Comparison of ENCODE assay signal across 8 mouse cellular contexts in genomic region chr11:97052219-97052646, GRCm38 (mm10). TPM values are rescaled to one million over a fixed set of nuclear protein-coding genes. Genes with fewer than 3 reads are reported as not detected.
DNase-seq lines count a peak whose midpoint lies in the region; ATAC-seq and TF ChIP-seq lines count a peak whose summit lies in the region.

No protein-coding gene starts in this region.

- H3K4me1 ChIP-seq in G1E (ENCODE audit: insufficient read depth, low read depth, low read length), result peaks cover 36% of the 10 kb centered on the region
- H3K4me1 ChIP-seq in hindbrain, embryonic 13.5 days (replicated peaks), result peaks cover 29% of the 10 kb centered on the region
- peaks cover 24% of the 10 kb centered on the region for H3K4me1 ChIP-seq in limb, embryonic 15.5 days
- H3K4me1 ChIP-seq in neural tube, embryonic 13.5 days (replicated peaks), result peaks cover 27% of the 10 kb centered on the region

- H3K9ac ChIP-seq in hindbrain, embryonic 13.5 days, result peak overlapping the region; percentile 91; the same call in 1 of the 2 replicates
- no peak overlapping the region; the same call in 1 of the 2 replicates for H3K9ac ChIP-seq in limb, embryonic 15.5 days
- 0 out of 2 replicates have a peak overlapping the region, but pooled peaks have one; percentile 12 for H3K9ac ChIP-seq in neural tube, embryonic 13.5 days

- H3K4me2 ChIP-seq in hindbrain, embryonic 13.5 days, result peak overlapping the region; percentile 98
- H3K4me2 ChIP-seq in limb, embryonic 15.5 days, result peak overlapping the region; percentile 89; the same call in 1 of the 2 replicates
- H3K4me2 ChIP-seq in neural tube, embryonic 13.5 days, result peak overlapping the region; percentile 98

- H3K36me3 ChIP-seq in G1E (replicated peaks), result peaks cover 74% of the 10 kb centered on the region
- H3K36me3 ChIP-seq in hindbrain, embryonic 13.5 days, result peaks cover 60% of the 10 kb centered on the region
- peaks cover 50% of the 10 kb centered on the region for H3K36me3 ChIP-seq in limb, embryonic 15.5 days
- peaks cover 61% of the 10 kb centered on the region for H3K36me3 ChIP-seq in neural tube, embryonic 13.5 days

- H3K27ac ChIP-seq in hindbrain, embryonic 13.5 days, result no peak overlapping the region
- H3K27ac ChIP-seq in limb, embryonic 15.5 days, result no peak overlapping the region
- no peak overlapping the region for H3K27ac ChIP-seq in neural tube, embryonic 13.5 days (replicated peaks)

- DNase-seq in heart, adult 11 months, result peak; percentile 91
- no peak for DNase-seq in heart, postnatal 36 days
- peak; percentile 79 for DNase-seq in G1E (ENCODE audit: low spot score)
- no peak for DNase-seq in left cerebral cortex, adult 11 months (ENCODE audit: low spot score)
- DNase-seq in testis, postnatal 14 days (ENCODE audit: low spot score), result no peak

- no peaks in the 10 kb centered on the region for H3K9me3 ChIP-seq in G1E (replicated peaks)
- H3K9me3 ChIP-seq in hindbrain, embryonic 13.5 days, result no peaks in the 10 kb centered on the region
- no peaks in the 10 kb centered on the region for H3K9me3 ChIP-seq in limb, embryonic 15.5 days
- no peaks in the 10 kb centered on the region for H3K9me3 ChIP-seq in neural tube, embryonic 13.5 days

- H3K4me3 ChIP-seq in G1E (ENCODE audit: low read depth, low read length), result peak overlapping the region; percentile 89
- no peak overlapping the region for H3K4me3 ChIP-seq in hindbrain, embryonic 13.5 days
- no peak overlapping the region for H3K4me3 ChIP-seq in limb, embryonic 15.5 days
- 0 out of 2 replicates have a peak overlapping the region, but pooled peaks have one; percentile 79 for H3K4me3 ChIP-seq in neural tube, embryonic 13.5 days

- intact Hi-C loops in heart, postnatal 36 days (cut with DNase I), result no loop called here

- no peaks in the 10 kb centered on the region for H3K27me3 ChIP-seq in G1E (ENCODE audit: insufficient read depth, low read length)
- no peaks in the 10 kb centered on the region for H3K27me3 ChIP-seq in hindbrain, embryonic 13.5 days
- H3K27me3 ChIP-seq in limb, embryonic 15.5 days, result no peaks in the 10 kb centered on the region
- H3K27me3 ChIP-seq in neural tube, embryonic 13.5 days, result no peaks in the 10 kb centered on the region

- peak; percentile 45 for ATAC-seq in G1E (ENCODE audit: extremely low read depth, insufficient number of reproducible peaks, low FRiP score, poor library complexity, severe bottlenecking)
- ATAC-seq in hindbrain, embryonic 13.5 days (ENCODE audit: low FRiP score), result no peak
- no peak for ATAC-seq in limb, embryonic 15.5 days (ENCODE audit: insufficient number of reproducible peaks, low FRiP score, low TSS enrichment, low read depth)
- no peak for ATAC-seq in neural tube, embryonic 13.5 days (ENCODE audit: low read depth)

- 43% methylated on average over 11 of the region's 11 CpGs for WGBS in hindbrain, embryonic 13.5 days
- 27% methylated on average over 11 of the region's 11 CpGs for WGBS in limb, embryonic 15.5 days
- WGBS in neural tube, embryonic 13.5 days, result 32% methylated on average over 11 of the region's 11 CpGs

- TF ChIP-seq CTCF in G1E (IDR thresholded peaks at IDR 0.05; ENCODE audit: low read depth, low read length), result no peak

RNA-seq across cellular contexts. Expression of gene Osbpl7, which starts 1.8 kb away (rescaled TPM):
- total RNA-seq in heart, postnatal 36 days (2021), result 1 to 10 TPM; 3.8 to 4.9 TPM
- total RNA-seq in G1E (2014; fragmentation: Nextera tagmentation) (15.7 and 40.7 TPM in 2 replicates), G1E (2017) (8.8 and 9.7 TPM in 2 replicates)
- polyA plus RNA-seq in G1E (2012), result 22.0 and 29.7 TPM in 2 replicates
- 9.6 and 10.7 TPM in 2 replicates for polyA plus RNA-seq in hindbrain, embryonic 13.5 days (2015; fragmentation: Nextera tagmentation; extraction: Ambion mirVana)
- polyA plus RNA-seq in limb, embryonic 15.5 days (2015; fragmentation: Nextera tagmentation; extraction: Ambion mirVana), result 8.9 and 9.9 TPM in 2 replicates
- 9.2 and 11.0 TPM in 2 replicates for polyA plus RNA-seq in neural tube, embryonic 13.5 days (2015; fragmentation: Nextera tagmentation; extraction: Ambion mirVana)

RNA-seq across cellular contexts. Expression of gene Mrpl10, which starts 10.9 kb away (rescaled TPM):
- 10 to 100 TPM; 85.0 to 89.8 TPM for total RNA-seq in heart, postnatal 36 days (2021)
- total RNA-seq in G1E (2014; fragmentation: Nextera tagmentation) (34.2 and 37.8 TPM in 2 replicates), G1E (2017) (36.2 and 36.5 TPM in 2 replicates)
- 69.8 and 71.4 TPM in 2 replicates for polyA plus RNA-seq in G1E (2012)
- polyA plus RNA-seq in hindbrain, embryonic 13.5 days (2015; fragmentation: Nextera tagmentation; extraction: Ambion mirVana), result 59.4 and 62.0 TPM in 2 replicates
- 79.5 and 84.7 TPM in 2 replicates for polyA plus RNA-seq in limb, embryonic 15.5 days (2015; fragmentation: Nextera tagmentation; extraction: Ambion mirVana)
- 58.9 and 59.0 TPM in 2 replicates for polyA plus RNA-seq in neural tube, embryonic 13.5 days (2015; fragmentation: Nextera tagmentation; extraction: Ambion mirVana)

RNA-seq across cellular contexts. Expression of gene Lrrc46, which starts 11.0 kb away (rescaled TPM):
- total RNA-seq in heart, postnatal 36 days (2021), result not detected
- 0.60 TPM in 1 of 2 replicates, not detected in the other for total RNA-seq in G1E (2014; fragmentation: Nextera tagmentation)
- total RNA-seq in G1E (2017), result 0.44 and 0.52 TPM in 2 replicates
- 0.07 and 0.20 TPM in 2 replicates for polyA plus RNA-seq in G1E (2012)
- polyA plus RNA-seq in hindbrain, embryonic 13.5 days (2015; fragmentation: Nextera tagmentation; extraction: Ambion mirVana), result 3.2 and 5.6 TPM in 2 replicates
- polyA plus RNA-seq in limb, embryonic 15.5 days (2015; fragmentation: Nextera tagmentation; extraction: Ambion mirVana), result 0.54 and 0.65 TPM in 2 replicates
- polyA plus RNA-seq in neural tube, embryonic 13.5 days (2015; fragmentation: Nextera tagmentation; extraction: Ambion mirVana), result 1.8 and 3.0 TPM in 2 replicates

RNA-seq across cellular contexts. Expression of gene Scrn2, which starts 22.5 kb away (rescaled TPM):
- 10 to 100 TPM; 13.7 to 14.1 TPM for total RNA-seq in heart, postnatal 36 days (2021)
- 1.2 and 5.3 TPM in 2 replicates for total RNA-seq in G1E (2014; fragmentation: Nextera tagmentation)
- total RNA-seq in G1E (2017), result 9.6 and 10.5 TPM in 2 replicates
- polyA plus RNA-seq in G1E (2012), result 12.7 and 14.5 TPM in 2 replicates
- polyA plus RNA-seq in hindbrain, embryonic 13.5 days (2015; fragmentation: Nextera tagmentation; extraction: Ambion mirVana), result 14.4 and 15.3 TPM in 2 replicates
- polyA plus RNA-seq in limb, embryonic 15.5 days (2015; fragmentation: Nextera tagmentation; extraction: Ambion mirVana), result 22.7 and 23.8 TPM in 2 replicates
- 13.7 and 15.0 TPM in 2 replicates for polyA plus RNA-seq in neural tube, embryonic 13.5 days (2015; fragmentation: Nextera tagmentation; extraction: Ambion mirVana)

RNA-seq across cellular contexts. Expression of gene Sp6, which starts 39.0 kb away (rescaled TPM):
- total RNA-seq in heart, postnatal 36 days (2021), result under 1 TPM in 1 of 2 experiments, not detected in 1; 0.14 TPM
- total RNA-seq in G1E (2014; fragmentation: Nextera tagmentation) (not detected in 2 replicates), G1E (2017) (0.05 and 0.12 TPM in 2 replicates)
- polyA plus RNA-seq in G1E (2012), result 0.01 TPM in 1 of 2 replicates, not detected in the other
- polyA plus RNA-seq in hindbrain, embryonic 13.5 days (2015; fragmentation: Nextera tagmentation; extraction: Ambion mirVana), result 0.10 and 0.29 TPM in 2 replicates
- 27.1 and 30.4 TPM in 2 replicates for polyA plus RNA-seq in limb, embryonic 15.5 days (2015; fragmentation: Nextera tagmentation; extraction: Ambion mirVana)
- 0.17 and 0.29 TPM in 2 replicates for polyA plus RNA-seq in neural tube, embryonic 13.5 days (2015; fragmentation: Nextera tagmentation; extraction: Ambion mirVana)

Comparison
In these comparisons a context has a peak if more than half of its experiments do, and no peak if none do; other contexts are left out.
1. DNase-seq: peak in heart, adult 11 months (single experiment) and G1E (single experiment); none in heart, postnatal 36 days (0 of 2), left cerebral cortex, adult 11 months (single experiment) and testis, postnatal 14 days (single experiment).
2. H3K4me3 ChIP-seq: peak in G1E (single experiment) and neural tube, embryonic 13.5 days (single experiment); none in hindbrain, embryonic 13.5 days (single experiment) and limb, embryonic 15.5 days (single experiment).
3. Peak in every context shown above with its lines, with median percentiles within 50 percentile points of each other: H3K4me2 ChIP-seq.